Mouse (Mus musculus): ENCODE measurements around the gene BC049352. TPM values are rescaled to one million over a fixed set of nuclear protein-coding genes. Genes with fewer than 3 reads are reported as not detected.

The BC049352 gene
- total RNA-seq (2012; rRNA removed) (not detected in 2 replicates), total RNA-seq (2014; rRNA removed) (not detected in 2 replicates), polyA plus RNA-seq (2012; ENCODE audit: insufficient read length, low read depth) (0.14 and 0.17 TPM in 2 replicates)

DNA sequence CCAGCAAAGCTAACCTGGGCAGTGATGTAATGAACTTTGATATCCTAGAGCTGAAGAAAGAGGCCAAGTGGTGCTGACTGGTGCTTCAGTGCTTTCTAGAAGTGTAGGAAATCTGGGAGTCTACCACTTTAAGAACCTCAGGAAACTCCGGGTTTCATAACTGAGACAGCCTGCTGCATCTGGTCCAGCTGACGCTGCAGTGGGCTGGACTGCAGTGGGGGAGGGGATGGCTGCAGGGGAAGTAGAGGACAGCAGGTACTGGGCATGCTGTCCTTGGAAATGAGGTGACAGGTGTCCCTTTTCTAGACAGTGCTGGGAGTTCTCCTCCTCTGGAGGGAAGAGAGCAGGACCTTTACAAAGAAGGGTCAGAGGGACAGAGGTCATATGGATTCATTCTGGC lies at the start of gene BC049352:
TSS of gene BC049352 (plus strand) at position 238 of the 400 bp plus-strand sequence.
- Histone ChIP-seq H3K36me3 (replicated peaks in 1 of 2; ENCODE audit: control insufficient read depth in 1 of 2, insufficient read depth in 1 of 2, low read length in 1 of 2) (no peaks in the 10 kb centered on the region), H3K9ac (ENCODE audit: insufficient read depth, low read depth) (no peak within 1 kb of the TSS), H3K27ac (ENCODE audit: insufficient read depth, low read depth) (no peak within 1 kb of the TSS), H3K27me3 (replicated peaks) (peaks cover 74% of the 10 kb centered on the region), H3K79me2 (replicated peaks; ENCODE audit: control insufficient read depth, extremely low read depth, insufficient read depth, poor library complexity, severe bottlenecking) (no peaks in the 10 kb centered on the region), H3K4me2 (ENCODE audit: insufficient read depth, low read depth, poor library complexity, severe bottlenecking) (no peak within 1 kb of the TSS), H3K4me1 (ENCODE audit: control insufficient read depth in 1 of 2, insufficient read depth in 2 of 2) (peaks cover 2 to 22% of the 10 kb centered on the region in 2 experiments; a peak in 3 of 4 replicates), H3K4me3 (replicated peaks in 1 of 3; ENCODE audit: low read depth in 2 of 3, low read length in 2 of 3, poor library complexity in 1 of 3) (no peak within 1 kb of the TSS), H3K9me3 (replicated peaks; ENCODE audit: low read length) (no peaks in the 10 kb centered on the region)
- no peak for TF ChIP-seq PAX5 (IDR thresholded peaks at IDR 0.05; ENCODE audit: low read length)
- no peak for TF ChIP-seq ELF1 (IDR thresholded peaks at IDR 0.05; ENCODE audit: low read depth, low read length)
- in situ Hi-C loops (cut with MboI; ENCODE audit: low pct_ligation_motif_present, low pct_unique_long_range_greater_than_20kb, low sequenced_read_pairs): no loop called here
- dilution Hi-C loops (cut with MboI; ENCODE audit: extremely low pct_ligation_motif_present, extremely low pct_unique_long_range_greater_than_20kb, low sequenced_read_pairs): no loop called here
- no peak for DNase-seq (ENCODE audit: extremely low read depth)

DNA sequence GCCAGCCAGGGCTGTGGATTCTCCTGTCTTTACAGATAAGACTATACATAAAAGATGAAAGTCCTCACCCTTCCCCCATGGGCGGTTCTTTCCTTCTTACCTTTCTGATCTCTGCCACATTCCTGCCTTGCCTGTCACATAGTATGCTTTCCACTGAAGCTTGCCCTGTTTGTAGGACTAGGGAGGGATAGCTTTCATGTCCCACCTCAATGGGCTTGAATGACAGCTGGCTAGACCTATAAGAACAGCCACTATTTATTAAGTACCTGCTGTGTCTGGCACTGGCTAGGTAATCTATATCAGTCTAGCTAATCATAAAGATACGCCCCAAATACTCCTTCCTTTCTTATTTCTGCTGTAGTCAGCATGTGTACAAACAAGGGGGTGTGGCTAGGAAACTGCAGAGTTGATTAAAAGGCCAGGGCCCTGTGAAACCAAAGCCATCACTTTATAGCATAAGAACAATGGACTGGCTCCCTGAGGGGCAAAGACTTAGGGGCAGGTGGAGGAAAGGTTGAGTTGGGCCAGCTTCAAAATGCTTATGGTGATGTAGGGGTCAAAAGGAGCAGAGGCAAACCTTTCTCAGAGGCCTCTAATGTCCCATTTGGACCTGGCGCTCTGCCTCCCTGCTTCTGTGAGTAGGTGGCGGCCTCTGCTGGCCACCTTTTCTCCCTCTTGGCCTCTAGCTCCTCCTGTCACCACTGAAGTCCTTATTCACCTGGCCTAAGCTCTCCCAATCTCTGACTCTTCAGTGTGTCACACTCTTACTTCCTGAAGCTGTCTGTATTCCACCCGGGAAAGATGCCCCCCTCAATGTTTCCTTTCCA lies 48.1 kb upstream of the BC049352 start:
- peak; percentile 48 for DNase-seq (ENCODE audit: extremely low read depth)
- dilution Hi-C loops (cut with MboI; ENCODE audit: extremely low pct_ligation_motif_present, extremely low pct_unique_long_range_greater_than_20kb, low sequenced_read_pairs): no loop called here
- Histone ChIP-seq H3K27ac (ENCODE audit: insufficient read depth, low read depth) (no peak overlapping the region), H3K4me2 (ENCODE audit: insufficient read depth, low read depth, poor library complexity, severe bottlenecking) (no peak overlapping the region), H3K9ac (ENCODE audit: insufficient read depth, low read depth) (no peak overlapping the region), H3K4me3 (replicated peaks in 1 of 3; ENCODE audit: low read depth in 2 of 3, low read length in 2 of 3, poor library complexity in 1 of 3) (no peak overlapping the region), H3K27me3 (replicated peaks) (peaks cover 96% of the 10 kb centered on the region), H3K4me1 (ENCODE audit: control insufficient read depth in 1 of 2, insufficient read depth in 2 of 2) (peaks cover 0 to 8% of the 10 kb centered on the region in 2 experiments; a peak in 2 of 4 replicates), H3K79me2 (replicated peaks; ENCODE audit: control insufficient read depth, extremely low read depth, insufficient read depth, poor library complexity, severe bottlenecking) (no peaks in the 10 kb centered on the region), H3K9me3 (replicated peaks; ENCODE audit: low read length) (no peaks in the 10 kb centered on the region), H3K36me3 (replicated peaks in 1 of 2; ENCODE audit: control insufficient read depth in 1 of 2, insufficient read depth in 1 of 2, low read length in 1 of 2) (no peaks in the 10 kb centered on the region)
- in situ Hi-C loops (cut with MboI; ENCODE audit: low pct_ligation_motif_present, low pct_unique_long_range_greater_than_20kb, low sequenced_read_pairs): no loop called here
- TF ChIP-seq ZC3H11A (IDR thresholded peaks at IDR 0.05; ENCODE audit: low read depth, low read length) (peak; percentile 54), CTCF (conservative IDR thresholded peaks at IDR 0.05 in 1 of 2, IDR thresholded peaks at IDR 0.05 in 1 of 2; ENCODE audit: low read depth in 2 of 2, low read length in 2 of 2) (peak; percentile 47 to 94), MYC (IDR thresholded peaks at IDR 0.05; ENCODE audit: low read depth, low read length) (no peak), MAZ (IDR thresholded peaks at IDR 0.05; ENCODE audit: low read depth, low read length) (no peak), SMC3 (IDR thresholded peaks at IDR 0.05; ENCODE audit: low read depth, low read length) (peak; percentile 91), E2F4 (IDR thresholded peaks at IDR 0.05; ENCODE audit: insufficient replicate concordance, low read depth, low read length) (no peak), CHD1 (IDR thresholded peaks at IDR 0.05; ENCODE audit: low read depth, low read length) (no peak), RAD21 (IDR thresholded peaks at IDR 0.05; ENCODE audit: low read depth, low read length) (peak; percentile 89)

DNA sequence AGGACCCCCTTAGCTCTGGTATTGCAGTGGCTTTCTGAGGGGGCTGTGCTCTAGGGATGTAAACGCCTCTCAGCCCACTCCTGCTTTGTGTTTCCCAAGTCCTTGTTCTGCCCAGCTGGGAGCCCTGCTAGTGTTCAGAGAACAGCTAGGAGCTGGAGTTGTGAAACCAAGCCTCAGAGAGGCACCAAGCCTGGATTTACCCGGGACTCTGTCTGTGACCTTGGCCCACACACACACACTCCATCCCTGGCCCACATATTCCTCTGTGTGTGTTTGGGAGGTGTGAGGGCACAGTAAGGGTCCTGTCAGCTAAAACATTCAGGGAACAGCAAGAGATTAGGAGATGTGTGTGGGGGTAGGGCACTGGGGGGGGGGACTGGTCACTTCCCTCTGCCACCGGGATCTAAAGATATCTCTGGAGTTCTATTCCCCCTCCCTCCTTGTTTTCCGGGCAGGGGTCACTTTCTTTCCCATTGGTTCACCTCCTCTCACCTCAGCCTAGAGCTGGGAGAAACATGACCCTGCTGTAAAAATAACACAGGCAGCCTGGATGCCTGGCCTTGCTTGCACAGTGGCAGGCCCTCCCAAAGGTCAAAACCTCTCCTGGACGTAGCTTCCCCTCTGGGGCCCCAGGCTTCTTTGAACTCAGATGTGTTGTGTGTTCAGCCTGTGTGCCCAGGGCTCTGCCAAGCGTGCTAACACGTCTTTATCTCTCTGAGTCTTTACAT lies 45.2 kb upstream of the BC049352 start:
- Histone ChIP-seq H3K27ac (ENCODE audit: insufficient read depth, low read depth) (no peak overlapping the region), H3K79me2 (replicated peaks; ENCODE audit: control insufficient read depth, extremely low read depth, insufficient read depth, poor library complexity, severe bottlenecking) (no peaks in the 10 kb centered on the region), H3K36me3 (replicated peaks in 1 of 2; ENCODE audit: control insufficient read depth in 1 of 2, insufficient read depth in 1 of 2, low read length in 1 of 2) (no peaks in the 10 kb centered on the region), H3K9me3 (replicated peaks; ENCODE audit: low read length) (no peaks in the 10 kb centered on the region), H3K4me1 (ENCODE audit: control insufficient read depth in 1 of 2, insufficient read depth in 2 of 2) (peaks cover 0 to 11% of the 10 kb centered on the region in 2 experiments; a peak in 2 of 4 replicates), H3K4me2 (ENCODE audit: insufficient read depth, low read depth, poor library complexity, severe bottlenecking) (no peak overlapping the region), H3K4me3 (replicated peaks in 1 of 3; ENCODE audit: low read depth in 2 of 3, low read length in 2 of 3, poor library complexity in 1 of 3) (no peak overlapping the region), H3K9ac (ENCODE audit: insufficient read depth, low read depth) (no peak overlapping the region), H3K27me3 (replicated peaks) (peaks cover 97% of the 10 kb centered on the region)
- TF ChIP-seq CHD1 (IDR thresholded peaks at IDR 0.05; ENCODE audit: low read depth, low read length): no peak
- TF ChIP-seq ZKSCAN1 (IDR thresholded peaks at IDR 0.05; ENCODE audit: borderline replicate concordance, low read depth, low read length): no peak
- no peak for TF ChIP-seq ETS1 (conservative IDR thresholded peaks at IDR 0.05; ENCODE audit: low read depth, low read length)
- TF ChIP-seq MEF2A (IDR thresholded peaks at IDR 0.05; ENCODE audit: borderline replicate concordance, low read depth, low read length): no peak
- TF ChIP-seq ELF1 (IDR thresholded peaks at IDR 0.05; ENCODE audit: low read depth, low read length): no peak
- no peak for TF ChIP-seq E2F4 (IDR thresholded peaks at IDR 0.05; ENCODE audit: insufficient replicate concordance, low read depth, low read length)
- no peak for TF ChIP-seq PAX5 (IDR thresholded peaks at IDR 0.05; ENCODE audit: low read length)
- TF ChIP-seq TCF12 (IDR thresholded peaks at IDR 0.05; ENCODE audit: low read depth, low read length): no peak
- no peak for TF ChIP-seq MAFK (IDR thresholded peaks at IDR 0.05; ENCODE audit: insufficient replicate concordance, low read length)
- no peak for TF ChIP-seq CTCF (conservative IDR thresholded peaks at IDR 0.05 in 1 of 2, IDR thresholded peaks at IDR 0.05 in 1 of 2; ENCODE audit: low read depth in 2 of 2, low read length in 2 of 2)
- no peak for TF ChIP-seq JUND (conservative IDR thresholded peaks at IDR 0.05; ENCODE audit: low read depth, low read length)
- dilution Hi-C loops (cut with MboI; ENCODE audit: extremely low pct_ligation_motif_present, extremely low pct_unique_long_range_greater_than_20kb, low sequenced_read_pairs): no loop called here
- no peak for DNase-seq (ENCODE audit: extremely low read depth)
- in situ Hi-C loops (cut with MboI; ENCODE audit: low pct_ligation_motif_present, low pct_unique_long_range_greater_than_20kb, low sequenced_read_pairs): no loop called here

Measured in CH12.LX (cell line).